Mouse (Mus musculus) stomach, postnatal 0 days (tissue): ENCODE measurements around the gene Fam189a2.

ENCODE experiments used
- CTCF ChIP-seq: IDR thresholded peaks from 2 replicates; pipeline ENCODE4 v1.5.1; 2016; ENCODE audit warnings: antibody characterized with exemption, low read depth, mild to moderate bottlenecking, moderate library complexity
- EP300 ChIP-seq: optimal IDR thresholded peaks from 2 replicates; pipeline ENCODE3; 2016; ENCODE audit warnings: antibody characterized with exemption

GRCm38 (mm10) chr19:24064348-24064895 is 33.6 kb upstream of the Fam189a2 start:
- no peak for TF ChIP-seq CTCF
- no peak for TF ChIP-seq EP300
